9 mouse cellular contexts compared by ENCODE assay signal in the genomic region with DNA sequence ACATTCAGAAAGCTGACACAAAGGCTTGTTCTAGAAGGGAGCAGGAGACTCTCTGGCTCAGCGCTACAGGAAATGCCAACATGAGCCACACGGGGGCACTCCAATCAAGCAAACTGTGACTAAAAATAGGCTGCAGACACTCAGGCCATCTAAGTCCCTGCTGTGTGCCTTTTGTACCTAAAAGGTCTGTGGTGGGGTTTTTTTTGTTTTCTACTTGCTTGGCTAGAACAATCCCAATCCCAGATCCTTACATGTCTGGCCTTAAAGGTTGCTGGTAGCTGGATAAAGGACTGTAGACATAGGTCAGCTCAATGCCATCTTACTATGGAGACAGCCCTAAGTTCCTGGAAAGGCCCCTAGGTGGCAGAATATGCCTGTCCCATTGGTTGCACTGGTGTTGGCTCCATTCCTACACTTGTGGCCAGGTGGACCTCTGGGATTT. TPM values are rescaled to one million over a fixed set of nuclear protein-coding genes. Genes with fewer than 3 reads are reported as not detected.
DNase-seq lines count a peak whose midpoint lies in the region; ATAC-seq and TF ChIP-seq lines count a peak whose summit lies in the region.
"Had no signal": no experiment of that assay in that cellular context is flagged by ENCODE, and none has a peak within 500 bp of the region (broad histone marks: within the 10 kb centered on the region; RNA-seq: fewer than 3 reads in every experiment).

No protein-coding gene starts in this region.

- in situ Hi-C loops in CH12.LX (cut with MboI; ENCODE audit: low pct_ligation_motif_present, low pct_unique_long_range_greater_than_20kb, low sequenced_read_pairs), result no loop called here

- TF ChIP-seq CTCF in CH12.LX (conservative IDR thresholded peaks at IDR 0.05 in 1 of 2, IDR thresholded peaks at IDR 0.05 in 1 of 2; ENCODE audit: low read depth in 2 of 2, low read length in 2 of 2), result peak; percentile 38 to 64; a peak in 3 of 4 replicates
- TF ChIP-seq CTCF in kidney, postnatal 0 days (IDR thresholded peaks at IDR 0.05; ENCODE audit: low read depth), result peak; percentile 80
- TF ChIP-seq CTCF in liver, postnatal 0 days (IDR thresholded peaks at IDR 0.05; ENCODE audit: low read depth), result peak; percentile 56

- WGBS in heart, embryonic 16.5 days, result 0% methylated on average over 2 of the region's 2 CpGs
- WGBS in kidney, postnatal 0 days, result 0% methylated on average over 2 of the region's 2 CpGs
- 0% methylated on average over 2 of the region's 2 CpGs for WGBS in liver, postnatal 0 days (ENCODE audit: insufficient replicate concordance)

- dilution Hi-C loops in CH12.LX (cut with MboI; ENCODE audit: extremely low pct_ligation_motif_present, extremely low pct_unique_long_range_greater_than_20kb, low sequenced_read_pairs), result no loop called here

- peak; percentile 38 for TF ChIP-seq RAD21 in CH12.LX (IDR thresholded peaks at IDR 0.05; ENCODE audit: low read depth, low read length)

- no peak overlapping the region for H3K27ac ChIP-seq in CH12.LX (ENCODE audit: insufficient read depth, low read depth)
- H3K27ac ChIP-seq in heart, embryonic 16.5 days (ENCODE audit: low read length), result no peak overlapping the region
- no peak overlapping the region for H3K27ac ChIP-seq in kidney, postnatal 0 days
- no peak overlapping the region for H3K27ac ChIP-seq in liver, postnatal 0 days (ENCODE audit: low read depth)
- H3K27ac ChIP-seq: heart, embryonic 13.5 days had no signal

- no peak for TF ChIP-seq POLR2A in CH12.LX (IDR thresholded peaks at IDR 0.05; ENCODE audit: low read depth, low read length)

- no peak overlapping the region for H3K4me3 ChIP-seq in CH12.LX (replicated peaks in 1 of 3; ENCODE audit: low read depth in 2 of 3, low read length in 2 of 3, poor library complexity in 1 of 3)
- no peak overlapping the region for H3K4me3 ChIP-seq in heart, embryonic 16.5 days (ENCODE audit: low read length)
- no peak overlapping the region for H3K4me3 ChIP-seq in kidney, postnatal 0 days (replicated peaks; ENCODE audit: low read depth, low read length)
- no peak overlapping the region for H3K4me3 ChIP-seq in liver, postnatal 0 days (ENCODE audit: low read depth, low read length)
- H3K4me3 ChIP-seq: heart, embryonic 13.5 days had no signal

- DNase-seq in CH12.LX (ENCODE audit: extremely low read depth), result peak; percentile 48
- peak; percentile 59 to 89 for DNase-seq in adrenal gland, adult (ENCODE audit: inconsistent age in 2 of 2, low spot score in 1 of 2)
- peak; percentile 83 for DNase-seq in embryo, embryonic 10 days (ENCODE audit: low spot score)
- DNase-seq in kidney, postnatal 0 days (ENCODE audit: low spot score), result peak; percentile 86
- DNase-seq in liver, postnatal 0 days, result peak; percentile 65
- DNase-seq in ovary, adult 18-20 months (ENCODE audit: low spot score), result peak; percentile 20
- peak; percentile 43 for DNase-seq in yolk sac, embryonic 10.5 days (ENCODE audit: low spot score)

- H3K36me3 ChIP-seq in CH12.LX (replicated peaks in 1 of 2; ENCODE audit: control insufficient read depth in 1 of 2, insufficient read depth in 1 of 2, low read length in 1 of 2), result no peaks in the 10 kb centered on the region
- no peaks in the 10 kb centered on the region for H3K36me3 ChIP-seq in heart, embryonic 16.5 days (ENCODE audit: control insufficient read depth, insufficient read depth)
- H3K36me3 ChIP-seq in kidney, postnatal 0 days (ENCODE audit: insufficient read depth, low read length), result no peaks in the 10 kb centered on the region
- no peaks in the 10 kb centered on the region for H3K36me3 ChIP-seq in liver, postnatal 0 days (replicated peaks; ENCODE audit: insufficient read depth, low read length)
- H3K36me3 ChIP-seq: heart, embryonic 13.5 days had no signal

- peak; percentile 49; the same call in 1 of the 2 replicates for ATAC-seq in heart, embryonic 16.5 days (replicated peaks; ENCODE audit: extremely low read depth, insufficient read depth, low FRiP score)
- ATAC-seq in kidney, postnatal 0 days (replicated peaks; ENCODE audit: low FRiP score, low read depth), result no peak
- ATAC-seq in liver, postnatal 0 days, result no peak

- no peaks in the 10 kb centered on the region for H3K9me3 ChIP-seq in CH12.LX (replicated peaks; ENCODE audit: low read length)
- H3K9me3 ChIP-seq in heart, embryonic 16.5 days (replicated peaks; ENCODE audit: control insufficient read depth, low read length), result no peaks in the 10 kb centered on the region
- no peaks in the 10 kb centered on the region for H3K9me3 ChIP-seq in kidney, postnatal 0 days (replicated peaks; ENCODE audit: low read length)
- H3K9me3 ChIP-seq in liver, postnatal 0 days (ENCODE audit: low read length), result no peaks in the 10 kb centered on the region
- H3K9me3 ChIP-seq: heart, embryonic 13.5 days had no signal

- H3K27me3 ChIP-seq in CH12.LX (replicated peaks), result peaks cover 85% of the 10 kb centered on the region
- H3K27me3 ChIP-seq in heart, embryonic 16.5 days (ENCODE audit: control insufficient read depth, insufficient read depth, low read length), result no peaks in the 10 kb centered on the region
- no peaks in the 10 kb centered on the region for H3K27me3 ChIP-seq in kidney, postnatal 0 days (ENCODE audit: insufficient read depth, low read length)
- no peaks in the 10 kb centered on the region for H3K27me3 ChIP-seq in liver, postnatal 0 days (ENCODE audit: insufficient read depth, low read length)

- no peak for TF ChIP-seq EP300 in CH12.LX (IDR thresholded peaks at IDR 0.05; ENCODE audit: low read length)
- TF ChIP-seq EP300 in liver, postnatal 0 days (IDR thresholded peaks at IDR 0.05; ENCODE audit: low read depth), result no peak

- H3K4me2 ChIP-seq in CH12.LX (ENCODE audit: insufficient read depth, low read depth, poor library complexity, severe bottlenecking), result no peak overlapping the region
- no peak overlapping the region for H3K4me2 ChIP-seq in heart, embryonic 16.5 days (ENCODE audit: low read depth, low read length)
- H3K4me2 ChIP-seq in kidney, postnatal 0 days (ENCODE audit: low read length), result no peak overlapping the region
- no peak overlapping the region for H3K4me2 ChIP-seq in liver, postnatal 0 days (ENCODE audit: low read depth, low read length)
- H3K4me2 ChIP-seq: heart, embryonic 13.5 days had no signal

- no peaks in the 10 kb centered on the region for H3K79me2 ChIP-seq in CH12.LX (replicated peaks; ENCODE audit: control insufficient read depth, extremely low read depth, insufficient read depth, poor library complexity, severe bottlenecking)

- no peak overlapping the region for H3K9ac ChIP-seq in CH12.LX (ENCODE audit: insufficient read depth, low read depth)
- no peak overlapping the region for H3K9ac ChIP-seq in heart, embryonic 16.5 days (ENCODE audit: low read length)
- H3K9ac ChIP-seq in kidney, postnatal 0 days (ENCODE audit: low read depth, low read length), result no peak overlapping the region
- no peak overlapping the region for H3K9ac ChIP-seq in liver, postnatal 0 days (replicated peaks)
- H3K9ac ChIP-seq: heart, embryonic 13.5 days had no signal

- H3K4me1 ChIP-seq in CH12.LX (ENCODE audit: control insufficient read depth in 1 of 2, insufficient read depth in 2 of 2), result no peaks in the 10 kb centered on the region
- H3K4me1 ChIP-seq in heart, embryonic 16.5 days (ENCODE audit: control insufficient read depth, insufficient read depth, low read length), result no peaks in the 10 kb centered on the region
- no peaks in the 10 kb centered on the region for H3K4me1 ChIP-seq in kidney, postnatal 0 days (replicated peaks; ENCODE audit: insufficient read depth, low read length)
- H3K4me1 ChIP-seq in liver, postnatal 0 days (ENCODE audit: insufficient read depth), result no peaks in the 10 kb centered on the region
- H3K4me1 ChIP-seq: heart, embryonic 13.5 days had no signal

TF ChIP-seq in CH12.LX, 34 proteins besides CTCF, POLR2A, EP300 and RAD21:
- TF ChIP-seq SIN3A (IDR thresholded peaks at IDR 0.05; ENCODE audit: low read length) (no peak), ELF1 (IDR thresholded peaks at IDR 0.05; ENCODE audit: low read depth, low read length) (peak; percentile 26; the same call in 1 of the 2 replicates), ZMIZ1 (IDR thresholded peaks at IDR 0.05; ENCODE audit: low read depth, low read length) (no peak), MYC (IDR thresholded peaks at IDR 0.05; ENCODE audit: low read depth, low read length) (0 out of 2 replicates have a peak, but pooled peaks have one; percentile 13), NELFE (IDR thresholded peaks at IDR 0.05; ENCODE audit: low read depth, low read length) (peak; percentile 51; the same call in 1 of the 2 replicates), SMC3 (IDR thresholded peaks at IDR 0.05; ENCODE audit: low read depth, low read length) (peak; percentile 23; the same call in 1 of the 2 replicates), MEF2A (IDR thresholded peaks at IDR 0.05; ENCODE audit: borderline replicate concordance, low read depth, low read length) (peak; percentile 89)

RNA-seq across cellular contexts. Expression of a gene that starts 17.6 kb away (rescaled TPM):
- total RNA-seq in CH12.LX (2012; rRNA removed) (not detected in 2 replicates), CH12.LX (2014; rRNA removed) (not detected in 2 replicates)
- polyA plus RNA-seq in CH12.LX (2012; ENCODE audit: insufficient read length, low read depth), result not detected in 2 replicates
- polyA plus RNA-seq in heart, embryonic 16.5 days (2015; fragmentation: Nextera tagmentation; extraction: Ambion mirVana), result 1.6 and 2.5 TPM in 2 replicates
- 7.5 and 9.6 TPM in 2 replicates for polyA plus RNA-seq in kidney, postnatal 0 days (2015; fragmentation: Nextera tagmentation; extraction: Ambion mirVana)
- 0.04 TPM in 1 of 2 replicates, not detected in the other for polyA plus RNA-seq in liver, postnatal 0 days (2015; fragmentation: Nextera tagmentation; extraction: Ambion mirVana)

Comparison
In these comparisons a context has a peak if more than half of its experiments do, and no peak if none do; other contexts are left out.
1. DNase-seq: peak in every context shown above with its lines; median percentile 86 in kidney, postnatal 0 days; 83 in embryo, embryonic 10 days; 74 in adrenal gland, adult; 65 in liver, postnatal 0 days; 48 in CH12.LX; 43 in yolk sac, embryonic 10.5 days; 20 in ovary, adult 18-20 months.